Mouse (Mus musculus): Measurements from ENCODE around the gene Eef2kmt. TPM values are rescaled to one million over a fixed set of nuclear protein-coding genes. Genes with fewer than 3 reads are reported as not detected.

The Eef2kmt gene
- total and polyA plus RNA-seq, 2 experiments, result 7.2 to 22.4 TPM

GRCm38 (mm10) chr16:5221403-5221802 lies 34.4 kb downstream of the Eef2kmt start:
- TF ChIP-seq POLR2A (IDR thresholded peaks at IDR 0.05; ENCODE audit: extremely low read depth, insufficient read depth, low read length), result no peak
- no peak for TF ChIP-seq CTCF (IDR thresholded peaks at IDR 0.05; ENCODE audit: low read depth, low read length)
- 73% methylated on average over 4 of the region's 4 CpGs for WGBS
- no peaks in the 10 kb centered on the region for H3K27me3 ChIP-seq (ENCODE audit: control insufficient read depth, insufficient read depth, low read length)
- H3K4me3 ChIP-seq (ENCODE audit: insufficient read depth, low read depth, low read length), result no peak overlapping the region
- no peaks in the 10 kb centered on the region for H3K36me3 ChIP-seq (ENCODE audit: control insufficient read depth, insufficient read depth, low read length)
- no peaks in the 10 kb centered on the region for H3K79me2 ChIP-seq (ENCODE audit: control insufficient read depth, insufficient read depth, low read length)
- H3K9ac ChIP-seq (ENCODE audit: low read depth, low read length), result no peak overlapping the region
- no peak overlapping the region for H3K27ac ChIP-seq (replicated peaks; ENCODE audit: insufficient read depth, low read depth, low read length)
- no peak for DNase-seq (ENCODE audit: extremely low read depth, low read depth, low spot score)
- no peaks in the 10 kb centered on the region for H3K4me1 ChIP-seq (ENCODE audit: control insufficient read depth, insufficient read depth, low read length)

- no peaks in the 10 kb centered on the region for H3K4me1 ChIP-seq (ENCODE audit: control insufficient read depth, insufficient read depth, low read length)
- no peak overlapping the region for H3K9ac ChIP-seq (ENCODE audit: low read depth, low read length)
- no peaks in the 10 kb centered on the region for H3K79me2 ChIP-seq (ENCODE audit: control insufficient read depth, insufficient read depth, low read length)
- no peak overlapping the region for H3K4me3 ChIP-seq (ENCODE audit: insufficient read depth, low read depth, low read length)
- peak; percentile 18 for DNase-seq (ENCODE audit: extremely low read depth, low read depth, low spot score)
- H3K27me3 ChIP-seq (ENCODE audit: control insufficient read depth, insufficient read depth, low read length), result no peaks in the 10 kb centered on the region
- WGBS, result 50% methylated on average over 5 of the region's 5 CpGs
- no peak overlapping the region for H3K27ac ChIP-seq (replicated peaks; ENCODE audit: insufficient read depth, low read depth, low read length)
- H3K36me3 ChIP-seq (ENCODE audit: control insufficient read depth, insufficient read depth, low read length), result no peaks in the 10 kb centered on the region
- TF ChIP-seq POLR2A (IDR thresholded peaks at IDR 0.05; ENCODE audit: extremely low read depth, insufficient read depth, low read length) (no peak), CTCF (IDR thresholded peaks at IDR 0.05; ENCODE audit: low read depth, low read length) (no peak)
Observed at GRCm38 (mm10) chr16:5217341-5218133, 38.2 kb downstream of the Eef2kmt start.

- 41% methylated on average over 6 of the region's 6 CpGs for WGBS
- no peak for DNase-seq (ENCODE audit: extremely low read depth, low read depth, low spot score)
- H3K9ac ChIP-seq (ENCODE audit: low read depth, low read length), result no peak overlapping the region
- no peak overlapping the region for H3K4me3 ChIP-seq (ENCODE audit: insufficient read depth, low read depth, low read length)
- no peaks in the 10 kb centered on the region for H3K27me3 ChIP-seq (ENCODE audit: control insufficient read depth, insufficient read depth, low read length)
- no peak overlapping the region for H3K27ac ChIP-seq (replicated peaks; ENCODE audit: insufficient read depth, low read depth, low read length)
- TF ChIP-seq CTCF (IDR thresholded peaks at IDR 0.05; ENCODE audit: low read depth, low read length), result no peak
- TF ChIP-seq POLR2A (IDR thresholded peaks at IDR 0.05; ENCODE audit: extremely low read depth, insufficient read depth, low read length), result no peak
- no peaks in the 10 kb centered on the region for H3K79me2 ChIP-seq (ENCODE audit: control insufficient read depth, insufficient read depth, low read length)
- no peaks in the 10 kb centered on the region for H3K4me1 ChIP-seq (ENCODE audit: control insufficient read depth, insufficient read depth, low read length)
- no peaks in the 10 kb centered on the region for H3K36me3 ChIP-seq (ENCODE audit: control insufficient read depth, insufficient read depth, low read length)
Observed at GRCm38 (mm10) chr16:5216686-5217085, 39.1 kb downstream of the Eef2kmt start.

GRCm38 (mm10) chr16:5214126-5214525 lies 41.7 kb downstream of the Eef2kmt start:
- Histone ChIP-seq H3K79me2 (ENCODE audit: control insufficient read depth, insufficient read depth, low read length) (no peaks in the 10 kb centered on the region), H3K36me3 (ENCODE audit: control insufficient read depth, insufficient read depth, low read length) (no peaks in the 10 kb centered on the region), H3K4me3 (ENCODE audit: insufficient read depth, low read depth, low read length) (no peak overlapping the region), H3K4me1 (ENCODE audit: control insufficient read depth, insufficient read depth, low read length) (no peaks in the 10 kb centered on the region), H3K9ac (ENCODE audit: low read depth, low read length) (no peak overlapping the region), H3K27me3 (ENCODE audit: control insufficient read depth, insufficient read depth, low read length) (no peaks in the 10 kb centered on the region), H3K27ac (replicated peaks; ENCODE audit: insufficient read depth, low read depth, low read length) (no peak overlapping the region)
- no peak for DNase-seq (ENCODE audit: extremely low read depth, low read depth, low spot score)
- whole genome bisulfite sequencing, result 92% methylated on average over 2 of the region's 2 CpGs
- TF ChIP-seq POLR2A (IDR thresholded peaks at IDR 0.05; ENCODE audit: extremely low read depth, insufficient read depth, low read length), result no peak
- TF ChIP-seq CTCF (IDR thresholded peaks at IDR 0.05; ENCODE audit: low read depth, low read length), result no peak

GRCm38 (mm10) chr16:5212150-5212549 lies 43.6 kb downstream of the Eef2kmt start:
- Histone ChIP-seq H3K36me3 (ENCODE audit: control insufficient read depth, insufficient read depth, low read length) (no peaks in the 10 kb centered on the region), H3K9ac (ENCODE audit: low read depth, low read length) (no peak overlapping the region), H3K4me3 (ENCODE audit: insufficient read depth, low read depth, low read length) (no peak overlapping the region), H3K4me1 (ENCODE audit: control insufficient read depth, insufficient read depth, low read length) (no peaks in the 10 kb centered on the region), H3K79me2 (ENCODE audit: control insufficient read depth, insufficient read depth, low read length) (no peaks in the 10 kb centered on the region), H3K27me3 (ENCODE audit: control insufficient read depth, insufficient read depth, low read length) (no peaks in the 10 kb centered on the region), H3K27ac (replicated peaks; ENCODE audit: insufficient read depth, low read depth, low read length) (no peak overlapping the region)
- TF ChIP-seq POLR2A (IDR thresholded peaks at IDR 0.05; ENCODE audit: extremely low read depth, insufficient read depth, low read length) (no peak), CTCF (IDR thresholded peaks at IDR 0.05; ENCODE audit: low read depth, low read length) (no peak)
- DNase-seq (ENCODE audit: extremely low read depth, low read depth, low spot score), result no peak
- WGBS, result 87% methylated on average over 3 of the region's 3 CpGs

- no peaks in the 10 kb centered on the region for H3K4me1 ChIP-seq (ENCODE audit: control insufficient read depth, insufficient read depth, low read length)
- H3K9ac ChIP-seq (ENCODE audit: low read depth, low read length), result no peak overlapping the region
- H3K4me3 ChIP-seq (ENCODE audit: insufficient read depth, low read depth, low read length), result no peak overlapping the region
- H3K27me3 ChIP-seq (ENCODE audit: control insufficient read depth, insufficient read depth, low read length), result no peaks in the 10 kb centered on the region
- no peaks in the 10 kb centered on the region for H3K79me2 ChIP-seq (ENCODE audit: control insufficient read depth, insufficient read depth, low read length)
- 73% methylated on average over 2 of the region's 2 CpGs for WGBS
- TF ChIP-seq POLR2A (IDR thresholded peaks at IDR 0.05; ENCODE audit: extremely low read depth, insufficient read depth, low read length), result no peak
- TF ChIP-seq CTCF (IDR thresholded peaks at IDR 0.05; ENCODE audit: low read depth, low read length), result no peak
- no peak overlapping the region for H3K27ac ChIP-seq (replicated peaks; ENCODE audit: insufficient read depth, low read depth, low read length)
- H3K36me3 ChIP-seq (ENCODE audit: control insufficient read depth, insufficient read depth, low read length), result no peaks in the 10 kb centered on the region
- DNase-seq (ENCODE audit: extremely low read depth, low read depth, low spot score), result no peak
Observed at GRCm38 (mm10) chr16:5210365-5210764, 45.4 kb downstream of the Eef2kmt start.

All from liver, adult 2 months (tissue).